Mouse (Mus musculus): ENCODE results near the gene Clec4a1. TPM values are rescaled to one million over a fixed set of nuclear protein-coding genes. Genes with fewer than 3 reads are reported as not detected.

Clec4a1 gene
- polyA plus RNA-seq, 1 experiment from 2014 or later, result 8.3 TPM

DNA sequence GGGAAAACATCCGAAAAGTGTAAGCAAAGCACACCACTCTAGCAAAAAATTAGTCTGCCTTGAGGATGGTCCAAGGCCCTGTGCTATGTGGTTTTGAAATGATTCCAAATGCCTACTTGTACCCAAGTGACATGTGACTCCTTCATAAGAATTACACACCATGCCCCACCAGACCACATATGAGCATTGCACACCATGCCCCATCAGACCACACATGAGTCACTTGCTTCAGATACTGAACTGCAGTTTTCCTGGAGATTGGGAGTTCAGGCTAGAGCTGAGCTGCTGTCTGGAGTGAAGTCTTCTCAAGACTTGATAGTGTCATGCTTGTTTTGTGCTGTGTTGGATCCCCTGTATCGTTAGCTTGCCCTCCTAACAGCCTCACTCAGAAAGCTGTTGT is 32.0 kb upstream of the Clec4a1 start:
- DNase-seq (ENCODE audit: low spot score) (no peak), ATAC-seq (ENCODE audit: low read depth) (no peak)
- peaks cover 68% of the 10 kb centered on the region for H3K36me3 ChIP-seq (ENCODE audit: control insufficient read depth, insufficient read depth, low read length)
- no peak overlapping the region for H3K27ac ChIP-seq (replicated peaks; ENCODE audit: low read depth, low read length)
- no peak overlapping the region for H3K4me2 ChIP-seq (ENCODE audit: low read depth, low read length)
- H3K9ac ChIP-seq (ENCODE audit: low read depth, low read length), result no peak overlapping the region
- no peaks in the 10 kb centered on the region for H3K4me1 ChIP-seq (ENCODE audit: control insufficient read depth, insufficient read depth, low read length)
- no peaks in the 10 kb centered on the region for H3K27me3 ChIP-seq (replicated peaks; ENCODE audit: control insufficient read depth, insufficient read depth, low read length)
- no peaks in the 10 kb centered on the region for H3K9me3 ChIP-seq (ENCODE audit: control insufficient read depth, low read length)
- WGBS, result 97% methylated on average over 2 of the region's 2 CpGs
- no peak overlapping the region for H3K4me3 ChIP-seq (ENCODE audit: low read depth, low read length)

GRCm38 (mm10) chr6:122892442-122893049 is 29.1 kb upstream of the Clec4a1 start:
- Histone ChIP-seq H3K36me3 (ENCODE audit: control insufficient read depth, insufficient read depth, low read length) (peaks cover 45% of the 10 kb centered on the region), H3K4me1 (ENCODE audit: control insufficient read depth, insufficient read depth, low read length) (no peaks in the 10 kb centered on the region), H3K4me3 (ENCODE audit: low read depth, low read length) (no peak overlapping the region), H3K27ac (replicated peaks; ENCODE audit: low read depth, low read length) (no peak overlapping the region), H3K4me2 (ENCODE audit: low read depth, low read length) (no peak overlapping the region), H3K9me3 (ENCODE audit: control insufficient read depth, low read length) (no peaks in the 10 kb centered on the region), H3K27me3 (replicated peaks; ENCODE audit: control insufficient read depth, insufficient read depth, low read length) (no peaks in the 10 kb centered on the region), H3K9ac (ENCODE audit: low read depth, low read length) (no peak overlapping the region)
- WGBS, result 8% methylated on average over 2 of the region's 2 CpGs
- ATAC-seq (ENCODE audit: low read depth), result no peak
- peak; percentile 67 for DNase-seq (ENCODE audit: low spot score)

DNA sequence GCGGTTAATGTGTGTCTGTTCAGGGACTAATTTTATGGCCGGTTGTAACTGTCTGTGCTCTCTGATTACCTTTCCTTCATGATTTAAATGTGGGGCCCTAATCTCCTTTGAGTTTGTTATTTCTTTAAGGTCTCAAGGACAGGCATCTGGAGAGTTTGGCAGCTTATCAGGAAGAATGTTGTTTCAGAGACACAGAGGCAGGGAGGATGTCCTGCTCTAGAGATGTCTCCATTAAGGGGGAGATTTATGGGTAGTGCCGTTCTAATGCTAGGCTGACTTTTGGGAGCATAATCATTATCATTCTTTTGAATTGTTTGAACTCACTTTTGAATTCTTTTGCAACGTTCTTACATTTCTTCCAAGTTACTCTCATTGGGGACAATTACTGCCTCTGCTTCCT is 1.7 kb upstream of the Clec4a1 start:
- no peak for ATAC-seq (ENCODE audit: low read depth)

DNA sequence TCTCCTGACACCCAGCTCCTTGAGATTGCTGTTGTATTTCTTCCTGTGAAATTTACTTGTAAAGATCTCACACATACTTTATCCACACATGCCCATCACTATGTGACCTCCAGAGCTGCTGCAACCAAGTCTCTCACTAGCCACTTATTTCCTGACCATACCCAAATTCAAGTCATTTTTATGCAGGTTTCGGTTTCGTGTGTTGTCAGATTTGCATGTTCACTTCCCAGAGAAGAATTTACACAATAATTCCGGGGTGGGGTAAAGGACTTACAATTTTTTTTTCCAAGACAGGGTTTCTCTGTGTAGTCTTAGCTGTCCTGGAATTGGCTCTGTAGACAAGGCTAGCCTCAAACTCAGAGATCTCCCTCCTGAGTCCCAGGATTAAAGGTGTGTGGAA is 13.2 kb downstream of the Clec4a1 start:
- H3K27ac ChIP-seq (replicated peaks; ENCODE audit: low read depth, low read length), result no peak overlapping the region
- no peak overlapping the region for H3K9ac ChIP-seq (ENCODE audit: low read depth, low read length)
- ATAC-seq (ENCODE audit: low read depth) (no peak), DNase-seq (ENCODE audit: low spot score) (no peak)
- H3K4me1 ChIP-seq (ENCODE audit: control insufficient read depth, insufficient read depth, low read length), result no peaks in the 10 kb centered on the region
- WGBS, result 90% methylated on average over 3 of the region's 3 CpGs
- no peaks in the 10 kb centered on the region for H3K27me3 ChIP-seq (replicated peaks; ENCODE audit: control insufficient read depth, insufficient read depth, low read length)
- no peaks in the 10 kb centered on the region for H3K9me3 ChIP-seq (ENCODE audit: control insufficient read depth, low read length)
- H3K4me3 ChIP-seq (ENCODE audit: low read depth, low read length), result no peak overlapping the region
- no peak overlapping the region for H3K4me2 ChIP-seq (ENCODE audit: low read depth, low read length)
- no peaks in the 10 kb centered on the region for H3K36me3 ChIP-seq (ENCODE audit: control insufficient read depth, insufficient read depth, low read length)

More for the DNA sequence above, 1.7 kb upstream of the Clec4a1 start:
- Histone ChIP-seq H3K27ac (replicated peaks; ENCODE audit: low read depth, low read length) (no peak overlapping the region), H3K4me2 (ENCODE audit: low read depth, low read length) (no peak overlapping the region), H3K9ac (ENCODE audit: low read depth, low read length) (no peak overlapping the region), H3K4me3 (ENCODE audit: low read depth, low read length) (no peak overlapping the region), H3K27me3 (replicated peaks; ENCODE audit: control insufficient read depth, insufficient read depth, low read length) (no peaks in the 10 kb centered on the region), H3K36me3 (ENCODE audit: control insufficient read depth, insufficient read depth, low read length) (no peaks in the 10 kb centered on the region), H3K4me1 (ENCODE audit: control insufficient read depth, insufficient read depth, low read length) (no peaks in the 10 kb centered on the region), H3K9me3 (ENCODE audit: control insufficient read depth, low read length) (no peaks in the 10 kb centered on the region)
- 69% methylated on average over 4 of the region's 4 CpGs for WGBS
- DNase-seq (ENCODE audit: low spot score), result no peak

- ATAC-seq (ENCODE audit: low read depth) (no peak), DNase-seq (ENCODE audit: low spot score) (no peak)
- H3K27ac ChIP-seq (replicated peaks; ENCODE audit: low read depth, low read length), result no peak overlapping the region
- no peak overlapping the region for H3K4me3 ChIP-seq (ENCODE audit: low read depth, low read length)
- H3K36me3 ChIP-seq (ENCODE audit: control insufficient read depth, insufficient read depth, low read length), result no peaks in the 10 kb centered on the region
- H3K4me1 ChIP-seq (ENCODE audit: control insufficient read depth, insufficient read depth, low read length), result no peaks in the 10 kb centered on the region
- no peaks in the 10 kb centered on the region for H3K27me3 ChIP-seq (replicated peaks; ENCODE audit: control insufficient read depth, insufficient read depth, low read length)
- H3K9me3 ChIP-seq (ENCODE audit: control insufficient read depth, low read length), result no peaks in the 10 kb centered on the region
- WGBS, result 80% methylated on average over 5 of the region's 5 CpGs
- H3K4me2 ChIP-seq (ENCODE audit: low read depth, low read length), result no peak overlapping the region
- no peak overlapping the region for H3K9ac ChIP-seq (ENCODE audit: low read depth, low read length)
Measured at GRCm38 (mm10) chr6:122939618-122940017, 18.0 kb downstream of the Clec4a1 start.

DNA sequence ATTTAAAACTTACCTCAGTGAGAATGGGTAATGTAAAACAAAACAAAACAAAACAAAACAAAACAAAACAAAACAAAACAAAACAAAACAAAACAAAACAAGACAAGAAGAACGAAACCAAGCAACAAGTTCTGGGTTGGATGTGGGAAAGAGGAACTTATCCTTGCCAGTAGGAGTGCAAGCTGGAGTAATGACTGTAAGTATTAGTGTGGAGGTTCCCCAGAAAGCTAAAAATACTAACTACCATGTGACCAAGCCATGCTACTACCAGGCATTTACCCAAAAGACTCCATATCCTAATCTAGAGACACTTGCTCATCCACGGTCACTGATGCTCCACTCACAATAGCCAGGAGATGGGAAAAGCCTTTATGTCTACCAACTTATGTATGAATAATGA is 25.1 kb downstream of the Clec4a1 start:
- Histone ChIP-seq H3K4me3 (ENCODE audit: low read depth, low read length) (no peak overlapping the region), H3K4me1 (ENCODE audit: control insufficient read depth, insufficient read depth, low read length) (no peaks in the 10 kb centered on the region), H3K9ac (ENCODE audit: low read depth, low read length) (no peak overlapping the region), H3K27ac (replicated peaks; ENCODE audit: low read depth, low read length) (no peak overlapping the region), H3K27me3 (replicated peaks; ENCODE audit: control insufficient read depth, insufficient read depth, low read length) (no peaks in the 10 kb centered on the region), H3K36me3 (ENCODE audit: control insufficient read depth, insufficient read depth, low read length) (no peaks in the 10 kb centered on the region), H3K9me3 (ENCODE audit: control insufficient read depth, low read length) (no peaks in the 10 kb centered on the region), H3K4me2 (ENCODE audit: low read depth, low read length) (no peak overlapping the region)
- DNase-seq (ENCODE audit: low spot score), result no peak
- no peak for ATAC-seq (ENCODE audit: low read depth)
- WGBS, result 85% methylated on average over 2 of the region's 2 CpGs

- Histone ChIP-seq H3K27me3 (replicated peaks; ENCODE audit: control insufficient read depth, insufficient read depth, low read length) (no peaks in the 10 kb centered on the region), H3K9me3 (ENCODE audit: control insufficient read depth, low read length) (no peaks in the 10 kb centered on the region)
Measured at GRCm38 (mm10) chr6:122952401-122952800, 30.8 kb downstream of the Clec4a1 start, which contains the start of gene Clec4a3. Gene Clec4a3 (plus strand): TSS chr6:122952515.

GRCm38 (mm10) chr6:122964562-122964961 is 42.9 kb downstream of the Clec4a1 start:
- Histone ChIP-seq H3K36me3 (ENCODE audit: control insufficient read depth, insufficient read depth, low read length) (no peaks in the 10 kb centered on the region), H3K4me2 (ENCODE audit: low read depth, low read length) (no peak overlapping the region), H3K4me3 (ENCODE audit: low read depth, low read length) (no peak overlapping the region), H3K9me3 (ENCODE audit: control insufficient read depth, low read length) (peaks cover 5% of the 10 kb centered on the region; the same call in 1 of the 2 replicates), H3K4me1 (ENCODE audit: control insufficient read depth, insufficient read depth, low read length) (no peaks in the 10 kb centered on the region), H3K27me3 (replicated peaks; ENCODE audit: control insufficient read depth, insufficient read depth, low read length) (no peaks in the 10 kb centered on the region), H3K27ac (replicated peaks; ENCODE audit: low read depth, low read length) (no peak overlapping the region), H3K9ac (ENCODE audit: low read depth, low read length) (no peak overlapping the region)
- ATAC-seq (ENCODE audit: low read depth) (no peak), DNase-seq (ENCODE audit: low spot score) (no peak)
- WGBS, result 82% methylated on average over 2 of the region's 2 CpGs

More at GRCm38 (mm10) chr6:122952401-122952800, 30.8 kb downstream of the Clec4a1 start, which contains the start of gene Clec4a3:
- Histone ChIP-seq H3K4me3 (ENCODE audit: low read depth, low read length) (no peak within 1 kb of the TSS), H3K4me2 (ENCODE audit: low read depth, low read length) (no peak within 1 kb of the TSS), H3K27ac (replicated peaks; ENCODE audit: low read depth, low read length) (no peak within 1 kb of the TSS), H3K36me3 (ENCODE audit: control insufficient read depth, insufficient read depth, low read length) (no peaks in the 10 kb centered on the region), H3K4me1 (ENCODE audit: control insufficient read depth, insufficient read depth, low read length) (no peaks in the 10 kb centered on the region), H3K9ac (ENCODE audit: low read depth, low read length) (no peak within 1 kb of the TSS)
- WGBS, result 82% methylated on average over 8 of the region's 8 CpGs
- ATAC-seq (ENCODE audit: low read depth) (no peak), DNase-seq (ENCODE audit: low spot score) (no peak)

DNA sequence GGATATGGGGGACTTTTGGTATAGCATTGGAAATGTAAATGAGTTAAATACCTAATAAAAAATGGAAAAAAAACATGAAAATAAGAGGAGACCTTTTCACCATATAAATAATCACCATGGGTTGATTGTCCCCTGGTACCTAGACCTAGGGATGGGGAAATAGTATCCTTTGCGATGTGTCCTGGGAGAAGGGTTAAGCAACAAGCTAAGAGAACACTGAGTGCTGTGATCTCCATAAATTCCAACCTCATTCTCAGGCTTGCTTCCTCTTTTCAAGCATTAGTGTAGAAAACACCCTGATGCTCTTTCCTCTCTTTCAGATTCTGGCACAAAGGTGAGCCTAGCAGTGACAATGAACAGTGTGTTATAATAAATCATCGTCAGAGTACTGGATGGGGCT is 47.4 kb downstream of the Clec4a1 start:
- Histone ChIP-seq H3K4me2 (ENCODE audit: low read depth, low read length) (no peak overlapping the region), H3K36me3 (ENCODE audit: control insufficient read depth, insufficient read depth, low read length) (no peaks in the 10 kb centered on the region), H3K4me3 (ENCODE audit: low read depth, low read length) (no peak overlapping the region), H3K9me3 (ENCODE audit: control insufficient read depth, low read length) (no peaks in the 10 kb centered on the region), H3K4me1 (ENCODE audit: control insufficient read depth, insufficient read depth, low read length) (no peaks in the 10 kb centered on the region), H3K9ac (ENCODE audit: low read depth, low read length) (no peak overlapping the region), H3K27me3 (replicated peaks; ENCODE audit: control insufficient read depth, insufficient read depth, low read length) (no peaks in the 10 kb centered on the region), H3K27ac (replicated peaks; ENCODE audit: low read depth, low read length) (no peak overlapping the region)
- no peak for ATAC-seq (ENCODE audit: low read depth)
- DNase-seq (ENCODE audit: low spot score), result no peak
- 86% methylated on average over 2 of the region's 2 CpGs for WGBS

Data from embryonic facial prominence, embryonic 14.5 days (tissue).